Mouse (Mus musculus) fibroblast of lung, adult 2 months (primary cell): ENCODE results near the gene Selenop.

Source experiments
- DNase-seq: peaks from one replicate; pipeline ENCODE4 v3.0.0-alpha.2; 2011; ENCODE audit warnings: low read depth

The Selenop gene

DNA sequence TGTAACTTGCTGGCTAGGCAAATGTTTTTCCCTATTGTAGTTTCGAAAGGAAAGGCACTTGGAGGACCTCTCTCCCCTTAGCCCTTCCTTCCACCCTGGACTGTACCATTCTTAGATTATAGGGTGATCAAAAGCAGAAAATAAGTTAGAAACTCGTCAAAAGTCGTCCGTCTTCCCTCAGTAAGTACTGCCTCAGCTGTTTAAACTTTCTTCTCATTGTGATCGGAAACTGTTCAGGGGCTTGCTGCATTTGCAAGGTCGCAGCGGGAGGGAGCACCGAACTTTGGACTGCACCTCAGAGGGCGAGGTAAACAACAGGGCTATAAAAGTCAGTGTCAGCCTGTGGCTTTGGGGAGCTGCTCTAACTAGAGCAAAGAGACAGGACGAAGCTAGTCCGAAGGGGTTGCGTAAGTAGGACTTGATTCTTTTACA is 2.3 kb downstream of the Selenop start:
- peak; percentile 68 for DNase-seq

GRCm38 (mm10) chr15:3271216-3271615 is 2.9 kb downstream of the Selenop start:
- no peak for DNase-seq

- no peak for DNase-seq
Observed at GRCm38 (mm10) chr15:3273191-3273590, 4.8 kb downstream of the Selenop start.

DNA sequence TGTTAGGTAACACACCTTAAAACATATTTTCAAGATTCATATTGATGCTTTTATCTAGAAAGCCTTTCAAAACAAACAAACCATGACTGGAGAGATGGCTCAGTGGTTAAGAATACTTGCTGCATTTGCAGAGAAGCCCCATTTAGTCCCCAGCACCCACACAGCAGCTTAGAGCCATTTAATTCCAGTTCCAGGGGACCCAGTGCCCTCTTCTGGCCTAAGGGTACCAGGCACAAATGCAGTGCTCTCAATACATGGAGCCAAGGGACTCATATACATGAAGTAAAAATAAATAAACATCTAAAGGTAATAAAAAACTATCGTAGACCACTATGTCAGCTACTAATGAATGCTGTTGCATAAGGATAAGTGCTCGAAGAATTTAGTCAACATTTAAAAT is 9.0 kb downstream of the Selenop start:
- no peak for DNase-seq

DNA sequence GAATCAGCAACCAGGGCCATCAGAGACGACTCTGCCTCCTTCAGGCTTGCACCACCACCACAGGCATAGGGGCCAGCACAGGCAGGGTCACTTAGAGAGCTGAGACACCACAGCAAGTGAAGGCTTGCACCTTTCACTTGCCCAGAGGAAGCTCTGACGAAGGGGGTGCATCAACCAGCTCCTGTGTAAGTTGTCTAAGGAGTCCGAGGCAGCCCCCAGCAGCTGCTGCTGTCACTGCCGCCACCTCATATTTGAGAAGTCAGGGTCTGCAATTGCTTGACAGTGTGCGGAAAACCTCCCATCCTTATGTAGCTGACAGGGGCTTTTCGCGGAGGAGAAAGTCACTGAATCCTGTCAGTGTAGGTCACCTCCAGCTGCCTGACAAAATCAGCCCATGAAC is 10.9 kb downstream of the Selenop start:
- no peak for DNase-seq

- DNase-seq: peak; percentile 11
Observed at GRCm38 (mm10) chr15:3281216-3281615, 12.9 kb downstream of the Selenop start.

DNA sequence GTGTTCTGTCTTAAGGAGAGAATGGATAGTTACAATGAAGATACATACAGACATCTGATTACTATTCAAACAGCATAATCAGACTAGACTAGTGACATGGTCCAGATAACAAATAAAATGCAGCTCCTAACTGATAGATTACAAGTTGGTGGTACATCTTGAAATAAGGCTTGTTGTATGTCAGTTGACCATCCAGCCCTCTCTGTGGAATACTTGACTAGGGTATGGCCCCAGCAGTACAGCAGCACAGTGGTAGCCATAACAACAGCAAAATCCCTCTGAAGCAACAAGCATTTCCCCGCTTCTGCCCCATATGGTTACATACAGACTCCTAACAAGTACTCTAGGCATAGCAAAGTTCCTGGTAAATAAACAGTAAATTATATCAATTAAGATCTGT is 13.4 kb downstream of the Selenop start:
- DNase-seq: no peak

GRCm38 (mm10) chr15:3286032-3286431 is 17.7 kb downstream of the Selenop start:
- no peak for DNase-seq

- DNase-seq: no peak
Observed at GRCm38 (mm10) chr15:3290435-3290834, 22.1 kb downstream of the Selenop start.

- no peak for DNase-seq
Observed at GRCm38 (mm10) chr15:3293477-3293876, 25.1 kb downstream of the Selenop start.

GRCm38 (mm10) chr15:3295986-3296385 is 27.6 kb downstream of the Selenop start:
- no peak for DNase-seq

DNA sequence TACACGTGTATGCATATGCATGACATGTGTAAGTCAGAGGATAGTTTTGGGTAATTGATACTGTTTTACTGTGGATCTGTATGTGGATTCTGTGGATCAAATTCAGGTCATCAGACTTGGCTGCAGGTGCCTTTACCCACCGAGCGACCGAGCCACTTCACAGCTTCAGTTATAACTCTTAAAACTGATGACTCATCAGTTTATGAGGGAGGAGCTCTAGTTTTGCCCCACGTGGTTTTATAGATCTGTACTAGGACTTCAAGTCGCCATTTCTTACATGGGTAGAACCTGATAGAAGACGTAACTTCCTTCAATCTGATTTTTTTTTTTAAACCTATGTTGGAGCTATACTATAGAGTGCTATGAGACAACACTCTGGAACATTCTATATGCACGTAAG is 29.3 kb downstream of the Selenop start:
- DNase-seq: no peak

DNA sequence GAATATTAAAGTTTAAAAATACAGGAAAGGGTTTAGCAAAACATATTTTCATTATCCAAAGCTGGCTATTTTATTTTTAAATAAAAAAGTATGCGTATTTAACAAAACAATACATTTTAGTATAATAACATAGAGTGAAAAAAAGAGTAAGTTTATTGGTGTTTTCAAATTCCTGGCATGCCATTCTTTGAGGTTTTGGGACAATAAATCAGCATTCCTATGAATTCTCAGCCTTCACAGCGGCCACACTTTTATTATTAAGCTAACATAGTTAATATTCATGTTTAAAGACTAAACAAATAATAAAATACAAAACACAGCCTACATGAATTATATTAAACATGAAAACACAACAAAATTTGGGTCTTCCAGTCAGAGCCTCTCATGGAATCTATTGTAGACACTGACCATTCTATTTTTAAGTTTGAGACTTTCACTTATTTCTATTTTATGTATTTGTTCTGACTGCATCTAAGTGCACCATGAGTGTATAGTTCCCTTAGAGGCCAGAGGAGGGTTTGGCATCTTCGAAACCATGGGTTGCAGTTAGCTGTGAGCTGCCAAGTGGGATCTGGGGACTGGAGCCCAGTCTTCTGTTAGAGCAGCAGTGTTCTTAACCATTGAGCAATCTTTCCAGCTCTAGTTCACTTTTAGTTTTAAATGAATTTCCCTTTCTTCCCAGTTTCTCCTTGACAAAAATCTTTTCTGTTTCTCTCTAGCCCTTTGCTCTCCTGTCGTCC is 32.2 kb downstream of the Selenop start:
- DNase-seq: no peak

DNA sequence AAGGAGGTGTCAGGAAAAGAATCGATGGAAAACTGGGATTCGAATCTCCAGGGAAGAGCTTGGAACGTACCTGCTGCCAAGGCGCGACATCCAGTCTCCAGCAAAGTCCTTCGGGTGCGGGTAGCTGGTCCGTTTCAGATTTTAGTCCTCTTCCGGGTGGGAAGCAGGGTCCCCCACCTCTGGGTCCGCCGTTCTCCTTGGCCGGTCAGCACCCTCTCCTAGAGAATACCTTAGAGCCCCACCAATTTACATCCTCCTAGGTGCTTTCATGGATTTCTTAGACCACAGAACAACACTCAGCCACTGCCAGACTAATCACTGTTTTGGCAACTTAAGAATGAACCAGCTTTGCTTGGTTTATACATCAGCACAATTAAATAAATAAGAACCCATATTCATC is 35.1 kb downstream of the Selenop start, which contains the start of gene Ccdc152:
TSS of gene Ccdc152 (minus strand) at position 101 of the 400 bp plus-strand sequence.
- DNase-seq: no peak

GRCm38 (mm10) chr15:3309856-3310255 is 41.5 kb downstream of the Selenop start:
- no peak for DNase-seq

DNA sequence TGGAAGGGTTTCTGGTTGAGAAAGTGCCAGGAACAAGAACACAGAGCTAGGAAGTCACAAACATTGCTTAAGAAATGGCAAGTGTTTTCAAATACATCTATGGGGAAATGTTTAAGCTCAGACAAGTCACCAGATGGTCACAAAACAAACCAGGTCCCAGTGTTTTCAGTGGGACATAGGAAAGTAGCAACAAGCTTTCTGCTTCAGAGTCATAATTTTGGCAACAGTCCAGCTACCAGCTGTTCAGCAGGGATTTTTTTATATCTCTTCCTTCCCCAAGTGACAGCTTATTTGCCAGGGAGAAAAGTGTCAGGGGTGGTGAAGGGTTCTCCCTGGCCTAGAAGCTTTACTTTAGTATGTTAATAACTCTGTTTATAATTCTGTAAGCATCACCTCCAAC is 44.6 kb downstream of the Selenop start:
- DNase-seq: no peak

DNA sequence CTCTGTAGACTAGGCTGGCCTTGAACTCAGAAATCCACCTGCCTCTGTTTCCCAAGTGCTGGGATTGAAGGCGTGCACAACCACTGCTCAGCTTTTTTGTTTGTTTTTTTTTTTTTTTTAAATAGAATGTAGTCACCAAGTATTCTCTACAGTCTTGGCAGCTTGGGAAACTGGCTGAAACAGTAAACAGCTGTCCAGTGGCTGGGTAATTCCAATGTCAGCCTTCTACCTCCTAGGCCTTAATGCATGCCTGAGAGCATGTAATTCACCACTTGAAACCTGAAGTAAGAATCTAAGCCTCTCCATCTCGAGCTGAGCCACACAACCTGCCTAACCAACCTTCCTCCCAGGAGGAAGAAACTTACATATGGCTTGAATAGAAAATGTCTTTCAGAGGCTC is 48.3 kb downstream of the Selenop start:
- DNase-seq: no peak

DNA sequence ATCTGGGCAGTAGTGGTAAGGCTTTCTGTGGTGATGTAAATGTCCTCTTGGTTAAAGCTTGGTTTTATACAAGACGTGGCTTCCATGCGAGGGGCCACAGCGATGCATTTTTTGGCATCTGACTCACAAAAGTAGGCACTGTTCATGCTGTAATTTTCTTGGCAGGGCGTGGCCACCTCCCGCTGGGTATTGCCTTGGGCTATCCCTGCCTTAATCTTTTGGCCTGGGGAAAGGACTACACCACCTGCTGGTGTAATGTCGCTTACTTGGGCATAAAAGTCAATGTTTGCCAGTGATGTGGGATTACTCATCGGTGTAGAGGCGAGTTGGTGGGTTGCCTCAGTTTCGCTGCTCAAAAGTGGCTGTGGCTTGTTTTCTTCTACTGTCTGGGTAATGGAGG is 51.6 kb downstream of the Selenop start:
- DNase-seq: no peak

DNA sequence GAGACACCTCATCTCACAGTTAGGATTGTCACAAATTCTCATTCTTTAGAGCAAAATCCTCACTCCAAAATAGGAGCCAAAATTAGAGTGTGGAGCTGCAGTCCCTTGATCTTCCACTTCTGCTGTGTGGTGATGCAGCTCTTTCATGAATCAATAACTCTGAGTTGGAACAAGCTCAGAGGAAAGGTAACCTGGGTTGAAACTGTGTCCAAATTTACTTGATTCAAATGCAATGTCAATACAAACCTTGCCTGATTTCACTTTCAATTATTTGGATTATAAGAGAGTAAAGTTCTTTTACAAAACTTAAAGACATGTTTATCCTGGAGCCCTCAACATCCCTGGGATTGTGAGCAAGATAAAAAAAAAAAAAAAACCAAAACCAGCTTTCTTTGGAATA is 54.7 kb downstream of the Selenop start:
- no peak for DNase-seq
